Mouse (Mus musculus) forebrain, postnatal 0 days (tissue): ENCODE measurements at regions not wholly inside any gene's neighbourhood (a gene's known extent, or its start where the extent isn't known, plus 50 kb on each side); places are given as distances from the start of the nearest gene placed in this dataset.

ENCODE experiments used
- ATAC-seq: fragments of 200-750 bp; cut with Nextera tagmentation; 2 replicates; pipeline ENCODE4 v1.8.0; 2017; ENCODE audit warnings: mild to moderate bottlenecking, moderate library complexity
- DNase-seq: peaks from one replicate; pipeline ENCODE4 v3.0.0-alpha.2; 2015
- H3K27ac ChIP-seq: fragments of 300-500 bp; sonication (generic); 2 replicates; pipeline ENCODE4 v1.5.1; 2014; ENCODE audit warnings: low read depth, mild to moderate bottlenecking, antibody characterized with exemption, low read length, moderate library complexity, mixed read lengths
- H3K27me3 ChIP-seq: fragments of 300-500 bp; sonication (generic); 2 replicates; pipeline ENCODE4 v1.6.1; 2014; ENCODE audit warnings: mild to moderate bottlenecking, low read length, mixed read lengths; ENCODE audit not compliant: insufficient read depth
- H3K36me3 ChIP-seq: fragments of 300-500 bp; sonication (generic); 2 replicates; pipeline ENCODE4 v1.6.1; 2014; ENCODE audit warnings: mild to moderate bottlenecking, moderate library complexity; ENCODE audit not compliant: insufficient read depth
- H3K4me1 ChIP-seq: fragments of 300-500 bp; sonication (generic); 2 replicates; pipeline ENCODE4 v1.6.1; 2014; ENCODE audit warnings: antibody characterized with exemption; ENCODE audit not compliant: insufficient read depth
- H3K4me2 ChIP-seq: fragments of 300-500 bp; sonication (generic); 2 replicates; pipeline ENCODE4 v1.6.1; 2014; ENCODE audit warnings: low read depth, mild to moderate bottlenecking, moderate library complexity
- H3K4me3 ChIP-seq: fragments of 300-500 bp; sonication (generic); 2 replicates; pipeline ENCODE4 v1.5.1; 2014; ENCODE audit warnings: low read depth, low read length, mixed read lengths
- H3K9ac ChIP-seq: fragments of 300-500 bp; sonication (generic); 2 replicates; pipeline ENCODE4 v1.6.1; 2014; ENCODE audit warnings: mild to moderate bottlenecking
- H3K9me3 ChIP-seq: fragments of 300-500 bp; sonication (generic); 2 replicates; pipeline ENCODE4 v1.6.1; 2016; ENCODE audit warnings: low read length
- CTCF ChIP-seq: sonication (generic); IDR thresholded peaks from 2 replicates; pipeline ENCODE4 v1.5.1; 2016; ENCODE audit warnings: antibody characterized with exemption, control low read depth, low read depth
- WGBS: fragments of 180-500 bp; shearing (Covaris S2); extraction: QIAGEN DNeasy Blood & Tissue Kit; methylation state at CpG from one replicate; pipeline ENCODE4 v1.1.7; 2014; 5-methylcytosine and 5-hydroxymethylcytosine counted together

DNA sequence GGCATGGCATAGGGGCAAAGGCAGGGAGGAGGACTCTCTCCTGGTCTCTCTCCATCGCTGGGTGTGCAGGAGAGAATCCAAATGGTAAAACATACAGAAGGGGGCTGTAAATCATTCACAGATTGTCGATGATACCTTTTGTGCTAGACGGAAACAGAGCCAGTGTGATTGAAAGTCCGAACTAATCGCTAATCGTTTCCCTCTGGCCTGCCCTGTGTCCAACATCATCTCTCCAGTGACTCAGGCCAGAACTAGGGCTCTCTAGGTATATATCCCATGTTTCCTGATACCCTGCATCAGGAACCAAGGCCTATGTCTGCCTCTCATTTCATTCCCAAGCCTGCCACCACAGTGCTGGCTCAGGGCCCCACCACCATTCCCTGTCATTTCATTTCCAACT is 259.1 kb downstream of the Dysf start:
- H3K4me3 ChIP-seq, result no peak overlapping the region
- WGBS, result 92% methylated on average over 6 of the region's 6 CpGs
- no peak overlapping the region for H3K4me2 ChIP-seq
- no peaks in the 10 kb centered on the region for H3K9me3 ChIP-seq
- no peak for DNase-seq
- 0 out of 2 replicates have a peak, but pooled peaks cover 3% of the 10 kb centered on the region for H3K4me1 ChIP-seq
- ATAC-seq, result no peak
- no peak overlapping the region for H3K9ac ChIP-seq
- no peak for TF ChIP-seq CTCF
- no peak overlapping the region for H3K27ac ChIP-seq
- no peaks in the 10 kb centered on the region for H3K27me3 ChIP-seq
- H3K36me3 ChIP-seq, result no peaks in the 10 kb centered on the region

DNA sequence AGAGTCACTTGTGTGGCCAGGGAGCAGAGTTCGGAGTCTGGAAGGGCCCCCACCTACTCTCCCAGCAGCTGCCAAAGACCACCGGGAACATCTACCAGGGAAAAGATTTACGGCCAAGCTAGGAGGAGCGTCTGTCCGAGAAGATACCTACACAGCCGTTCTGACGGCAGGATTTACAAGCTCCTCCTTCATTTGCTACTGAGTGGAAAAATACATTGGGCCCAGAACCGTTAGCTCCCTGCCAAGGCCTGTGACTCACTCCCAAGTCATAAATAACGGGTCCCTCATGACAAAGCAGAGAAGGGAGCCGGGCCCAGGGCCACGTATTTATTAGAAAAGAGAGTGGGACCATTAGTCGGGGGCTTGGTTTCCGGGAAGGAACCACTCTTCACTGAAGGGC is 258.3 kb downstream of the Dysf start:
- ATAC-seq, result no peak
- TF ChIP-seq CTCF, result no peak

DNA sequence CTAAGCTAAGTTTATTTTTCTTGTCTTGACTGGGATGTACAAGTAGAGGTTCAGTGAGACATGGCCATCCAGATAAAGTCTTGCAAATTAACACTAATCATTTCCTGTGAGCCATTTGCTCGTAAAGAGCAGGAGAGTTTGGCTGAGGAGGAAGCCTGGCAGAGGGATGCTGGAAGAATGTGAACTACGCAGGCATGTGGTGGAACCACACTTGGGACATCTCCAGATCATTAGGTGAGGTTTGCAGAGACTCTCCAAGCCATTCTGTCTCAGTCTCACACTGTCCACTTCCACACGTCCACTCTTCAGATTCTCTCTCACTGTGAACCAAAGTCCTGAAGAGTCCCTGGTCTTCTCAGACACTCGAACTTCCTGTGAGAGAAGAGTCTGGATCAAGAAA is 256.3 kb downstream of the Dysf start:
- WGBS, result 81% methylated on average over 4 of the region's 4 CpGs
- DNase-seq, result no peak
- no peak overlapping the region for H3K4me3 ChIP-seq
- ATAC-seq, result no peak
- H3K27ac ChIP-seq, result no peak overlapping the region
- H3K27me3 ChIP-seq, result no peaks in the 10 kb centered on the region
- H3K9me3 ChIP-seq, result no peaks in the 10 kb centered on the region
- H3K4me2 ChIP-seq, result no peak overlapping the region
- no peaks in the 10 kb centered on the region for H3K36me3 ChIP-seq
- no peak for TF ChIP-seq CTCF
- no peak overlapping the region for H3K9ac ChIP-seq
- no peaks in the 10 kb centered on the region for H3K4me1 ChIP-seq

More for the DNA sequence above, 258.3 kb downstream of the Dysf start:
- H3K9ac ChIP-seq, result no peak overlapping the region
- H3K27me3 ChIP-seq, result no peaks in the 10 kb centered on the region
- no peak for DNase-seq
- no peak overlapping the region for H3K4me2 ChIP-seq
- WGBS, result 66% methylated on average over 13 of the region's 13 CpGs
- H3K27ac ChIP-seq, result no peak overlapping the region
- no peaks in the 10 kb centered on the region for H3K4me1 ChIP-seq
- H3K9me3 ChIP-seq, result no peaks in the 10 kb centered on the region
- no peaks in the 10 kb centered on the region for H3K36me3 ChIP-seq
- no peak overlapping the region for H3K4me3 ChIP-seq

GRCm38 (mm10) chr6:84263686-84264085 is 255.3 kb downstream of the Dysf start:
- Histone ChIP-seq H3K4me1 (no peaks in the 10 kb centered on the region), H3K4me2 (no peak overlapping the region), H3K27me3 (no peaks in the 10 kb centered on the region), H3K36me3 (no peaks in the 10 kb centered on the region), H3K4me3 (no peak overlapping the region), H3K27ac (no peak overlapping the region), H3K9me3 (no peaks in the 10 kb centered on the region), H3K9ac (no peak overlapping the region)
- TF ChIP-seq CTCF, result no peak
- WGBS, result 62% methylated on average over 2 of the region's 2 CpGs
- ATAC-seq, result no peak
- no peak for DNase-seq

GRCm38 (mm10) chr6:84262766-84263165 is 254.4 kb downstream of the Dysf start:
- no peak for TF ChIP-seq CTCF
- DNase-seq (no peak), ATAC-seq (no peak)
- Histone ChIP-seq H3K4me3 (no peak overlapping the region), H3K27me3 (no peaks in the 10 kb centered on the region), H3K9me3 (no peaks in the 10 kb centered on the region), H3K27ac (no peak overlapping the region), H3K4me1 (no peaks in the 10 kb centered on the region), H3K9ac (no peak overlapping the region), H3K4me2 (no peak overlapping the region), H3K36me3 (no peaks in the 10 kb centered on the region)
- WGBS, result 40% methylated on average over 6 of the region's 6 CpGs

GRCm38 (mm10) chr6:84261483-84261882 is 253.1 kb downstream of the Dysf start:
- 84% methylated on average over 3 of the region's 3 CpGs for WGBS
- Histone ChIP-seq H3K4me1 (no peaks in the 10 kb centered on the region), H3K4me2 (no peak overlapping the region), H3K27ac (no peak overlapping the region), H3K27me3 (no peaks in the 10 kb centered on the region), H3K36me3 (no peaks in the 10 kb centered on the region), H3K4me3 (no peak overlapping the region), H3K9ac (no peak overlapping the region), H3K9me3 (no peaks in the 10 kb centered on the region)
- DNase-seq, result no peak
- no peak; the same call in 1 of the 2 replicates for TF ChIP-seq CTCF
- ATAC-seq, result no peak
